Mouse (Mus musculus) frontal cortex, adult (tissue): ENCODE results near the gene Gm5447.

Experiments used
- ATAC-seq: cut with Nextera tagmentation; 2 replicates; pipeline ENCODE4 v1.9.2; 2017; ENCODE audit warnings: mild to moderate bottlenecking, moderate library complexity, mixed read lengths; ENCODE audit not compliant: low TSS enrichment

Gene Gm5447

GRCm38 (mm10) chr13:30973501-30974246 is at the start of gene Gm5447, which contains the start of gene Exoc2:
Gm5447 (plus strand) TSS chr13:30974204.
Exoc2 (minus strand) TSS chr13:30974093.
- peak; percentile 94 for ATAC-seq

- ATAC-seq: no peak
Measured at GRCm38 (mm10) chr13:30924269-30924668, 49.7 kb upstream of the Gm5447 start.

- ATAC-seq: no peak
Measured at GRCm38 (mm10) chr13:30929119-30929518, 44.9 kb upstream of the Gm5447 start.

- no peak for ATAC-seq
Measured at GRCm38 (mm10) chr13:30931613-30932012, 42.4 kb upstream of the Gm5447 start.

GRCm38 (mm10) chr13:30932972-30933371 is 41.0 kb upstream of the Gm5447 start:
- ATAC-seq: no peak

- ATAC-seq: peak; percentile 90
Measured at GRCm38 (mm10) chr13:30945788-30946187, 28.2 kb upstream of the Gm5447 start.

GRCm38 (mm10) chr13:30947129-30947528 is 26.9 kb upstream of the Gm5447 start:
- no peak for ATAC-seq

GRCm38 (mm10) chr13:30947540-30947939 is 26.5 kb upstream of the Gm5447 start, which contains the start of gene Hus1b:
Hus1b (minus strand) TSS chr13:30947759.
- ATAC-seq: no peak

GRCm38 (mm10) chr13:30949181-30949580 is 24.8 kb upstream of the Gm5447 start:
- no peak for ATAC-seq

- no peak for ATAC-seq
Measured at GRCm38 (mm10) chr13:30952044-30952443, 22.0 kb upstream of the Gm5447 start.

GRCm38 (mm10) chr13:30953580-30953979 is 20.4 kb upstream of the Gm5447 start:
- ATAC-seq: no peak

- ATAC-seq: no peak
Measured at GRCm38 (mm10) chr13:30960714-30961113, 13.3 kb upstream of the Gm5447 start.

GRCm38 (mm10) chr13:30961932-30962331 is 12.1 kb upstream of the Gm5447 start:
- no peak for ATAC-seq

- peak; percentile 21 for ATAC-seq
Measured at GRCm38 (mm10) chr13:30966507-30966911, 7.5 kb upstream of the Gm5447 start.

- peak; percentile 81 for ATAC-seq
Measured at GRCm38 (mm10) chr13:30968311-30968710, 5.7 kb upstream of the Gm5447 start.

GRCm38 (mm10) chr13:30971047-30971446 is 3.0 kb upstream of the Gm5447 start:
- ATAC-seq: no peak

- ATAC-seq: no peak
Measured at GRCm38 (mm10) chr13:30972102-30972501, 1.9 kb upstream of the Gm5447 start.

- ATAC-seq: no peak
Measured at GRCm38 (mm10) chr13:30974247-30974630, 235 bp downstream of the Gm5447 start.

GRCm38 (mm10) chr13:30976536-30977084 is 2.6 kb downstream of the Gm5447 start:
- 0 out of 2 replicates have a peak, but pooled peaks have one; percentile 8 for ATAC-seq

- peak; percentile 58 for ATAC-seq
Measured at GRCm38 (mm10) chr13:30978224-30978623, 4.2 kb downstream of the Gm5447 start.

- no peak for ATAC-seq
Measured at GRCm38 (mm10) chr13:30981666-30982065, 7.7 kb downstream of the Gm5447 start.

GRCm38 (mm10) chr13:30985275-30985597 is 11.2 kb downstream of the Gm5447 start:
- ATAC-seq: no peak
